Mouse (Mus musculus): ENCODE data around the gene Lcp2. TPM values are rescaled to one million over a fixed set of nuclear protein-coding genes. Genes with fewer than 3 reads are reported as not detected.
"Not testable (repeated sequence)": the region's sequence is repeated elsewhere in the genome, so short reads cannot be mapped to it uniquely, and the experiment has no call there.

Lcp2 gene
- polyA plus RNA-seq, 1 experiment, result not detected

GRCm38 (mm10) chr11:34123147-34123546 lies 76.4 kb downstream of the Lcp2 start:
- Histone ChIP-seq H3K27me3 (ENCODE audit: control insufficient read depth, insufficient read depth, low read length, poor library complexity, severe bottlenecking) (no peaks in the 10 kb centered on the region; the same call in 1 of the 2 replicates), H3K36me3 (ENCODE audit: control insufficient read depth, insufficient read depth, low read length, poor library complexity, severe bottlenecking) (no peaks in the 10 kb centered on the region), H3K4me3 (ENCODE audit: low read depth, low read length) (no peak overlapping the region), H3K9me3 (replicated peaks; ENCODE audit: control insufficient read depth, insufficient read depth, low read length, poor library complexity, severe bottlenecking) (no peaks in the 10 kb centered on the region), H3K27ac (ENCODE audit: insufficient read depth, low read length) (no peak overlapping the region), H3K4me1 (ENCODE audit: control insufficient read depth, insufficient read depth, low read length) (no peaks in the 10 kb centered on the region), H3K9ac (ENCODE audit: low read depth, poor library complexity, severe bottlenecking) (no peak overlapping the region)
- TF ChIP-seq CTCF (IDR thresholded peaks at IDR 0.05; ENCODE audit: low read depth, low read length), result no peak
- no peak for TF ChIP-seq EP300 (IDR thresholded peaks at IDR 0.05; ENCODE audit: insufficient read depth, low read depth, low read length)
- no peak for TF ChIP-seq POLR2A (IDR thresholded peaks at IDR 0.05; ENCODE audit: insufficient read depth, low read length)

GRCm38 (mm10) chr11:34124852-34125251 lies 78.1 kb downstream of the Lcp2 start:
- Histone ChIP-seq H3K27ac (ENCODE audit: insufficient read depth, low read length) (no peak overlapping the region), H3K36me3 (ENCODE audit: control insufficient read depth, insufficient read depth, low read length, poor library complexity, severe bottlenecking) (no peaks in the 10 kb centered on the region), H3K27me3 (ENCODE audit: control insufficient read depth, insufficient read depth, low read length, poor library complexity, severe bottlenecking) (no peaks in the 10 kb centered on the region; the same call in 1 of the 2 replicates), H3K4me1 (ENCODE audit: control insufficient read depth, insufficient read depth, low read length) (no peaks in the 10 kb centered on the region), H3K4me3 (ENCODE audit: low read depth, low read length) (no peak overlapping the region), H3K9ac (ENCODE audit: low read depth, poor library complexity, severe bottlenecking) (no peak overlapping the region), H3K9me3 (replicated peaks; ENCODE audit: control insufficient read depth, insufficient read depth, low read length, poor library complexity, severe bottlenecking) (no peaks in the 10 kb centered on the region)
- TF ChIP-seq EP300 (IDR thresholded peaks at IDR 0.05; ENCODE audit: insufficient read depth, low read depth, low read length) (no peak), POLR2A (IDR thresholded peaks at IDR 0.05; ENCODE audit: insufficient read depth, low read length) (no peak)

GRCm38 (mm10) chr11:34125727-34126126 lies 79.0 kb downstream of the Lcp2 start:
- H3K27ac ChIP-seq (ENCODE audit: insufficient read depth, low read length); H3K9me3 ChIP-seq (replicated peaks; ENCODE audit: control insufficient read depth, insufficient read depth, low read length, poor library complexity, severe bottlenecking); H3K4me1 ChIP-seq (ENCODE audit: control insufficient read depth, insufficient read depth, low read length); H3K27me3 ChIP-seq (ENCODE audit: control insufficient read depth, insufficient read depth, low read length, poor library complexity, severe bottlenecking); H3K4me3 ChIP-seq (ENCODE audit: low read depth, low read length); H3K36me3 ChIP-seq (ENCODE audit: control insufficient read depth, insufficient read depth, low read length, poor library complexity, severe bottlenecking); H3K9ac ChIP-seq (ENCODE audit: low read depth, poor library complexity, severe bottlenecking): not testable (repeated sequence)

GRCm38 (mm10) chr11:34128412-34128811 lies 81.7 kb downstream of the Lcp2 start:
- Histone ChIP-seq H3K9ac (ENCODE audit: low read depth, poor library complexity, severe bottlenecking) (no peak overlapping the region), H3K4me1 (ENCODE audit: control insufficient read depth, insufficient read depth, low read length) (no peaks in the 10 kb centered on the region), H3K27me3 (ENCODE audit: control insufficient read depth, insufficient read depth, low read length, poor library complexity, severe bottlenecking) (no peaks in the 10 kb centered on the region; the same call in 1 of the 2 replicates), H3K27ac (ENCODE audit: insufficient read depth, low read length) (no peak overlapping the region), H3K4me3 (ENCODE audit: low read depth, low read length) (no peak overlapping the region), H3K9me3 (replicated peaks; ENCODE audit: control insufficient read depth, insufficient read depth, low read length, poor library complexity, severe bottlenecking) (no peaks in the 10 kb centered on the region), H3K36me3 (ENCODE audit: control insufficient read depth, insufficient read depth, low read length, poor library complexity, severe bottlenecking) (no peaks in the 10 kb centered on the region)
- TF ChIP-seq CTCF (IDR thresholded peaks at IDR 0.05; ENCODE audit: low read depth, low read length) (no peak), POLR2A (IDR thresholded peaks at IDR 0.05; ENCODE audit: insufficient read depth, low read length) (no peak), EP300 (IDR thresholded peaks at IDR 0.05; ENCODE audit: insufficient read depth, low read depth, low read length) (no peak)

- no peak for TF ChIP-seq EP300 (IDR thresholded peaks at IDR 0.05; ENCODE audit: insufficient read depth, low read depth, low read length)
- TF ChIP-seq POLR2A (IDR thresholded peaks at IDR 0.05; ENCODE audit: insufficient read depth, low read length), result no peak
- no peak for TF ChIP-seq CTCF (IDR thresholded peaks at IDR 0.05; ENCODE audit: low read depth, low read length)
- Histone ChIP-seq H3K4me1 (ENCODE audit: control insufficient read depth, insufficient read depth, low read length) (no peaks in the 10 kb centered on the region), H3K27ac (ENCODE audit: insufficient read depth, low read length) (no peak overlapping the region), H3K27me3 (ENCODE audit: control insufficient read depth, insufficient read depth, low read length, poor library complexity, severe bottlenecking) (no peaks in the 10 kb centered on the region), H3K4me3 (ENCODE audit: low read depth, low read length) (no peak overlapping the region), H3K36me3 (ENCODE audit: control insufficient read depth, insufficient read depth, low read length, poor library complexity, severe bottlenecking) (no peaks in the 10 kb centered on the region), H3K9me3 (replicated peaks; ENCODE audit: control insufficient read depth, insufficient read depth, low read length, poor library complexity, severe bottlenecking) (no peaks in the 10 kb centered on the region), H3K9ac (ENCODE audit: low read depth, poor library complexity, severe bottlenecking) (no peak overlapping the region)
Observed at GRCm38 (mm10) chr11:34139296-34139695, 92.6 kb downstream of the Lcp2 start.

Other genes with a start within 250 kb of the Lcp2 start
- gene Kcnmb1, start 83.9 kb upstream of the Lcp2 start, polyA plus RNA-seq (2011; ENCODE audit: insufficient read depth, insufficient read length, low read depth, missing spikeins), result not detected in 2 replicates
- not detected in 2 replicates for gene Kcnip1, start 53.8 kb upstream of the Lcp2 start, polyA plus RNA-seq (2011; ENCODE audit: insufficient read depth, insufficient read length, low read depth, missing spikeins)
- not detected in 2 replicates for gene 4930469K13Rik, start 51.6 kb downstream of the Lcp2 start, polyA plus RNA-seq (2011; ENCODE audit: insufficient read depth, insufficient read length, low read depth, missing spikeins)
- gene Foxi1, start 161.2 kb downstream of the Lcp2 start, polyA plus RNA-seq (2011; ENCODE audit: insufficient read depth, insufficient read length, low read depth, missing spikeins), result not detected in 2 replicates

All from ES-Bruce4 (cell line).